Mouse (Mus musculus) frontal cortex, postnatal 25 days (tissue): ENCODE measurements at regions not wholly inside any gene's neighbourhood (a gene's known extent, or its start where the extent isn't known, plus 50 kb on each side); places are given as distances from the start of the nearest gene placed in this dataset.
"Not testable (repeated sequence)": the region's sequence is repeated elsewhere in the genome, so short reads cannot be mapped to it uniquely, and the experiment has no call there.

Experiments
- DNase-seq, 2 experiments: peaks; one replicate each; pipeline ENCODE4 v3.0.0; 2022; ENCODE audit warnings: low spot score in 2 of 2

GRCm38 (mm10) chr9:33007456-33008063, 371.5 kb downstream of the Ets1 start:
- no peak for DNase-seq

GRCm38 (mm10) chr9:33011241-33011640, 375.2 kb downstream of the Ets1 start:
- no peak for DNase-seq

GRCm38 (mm10) chr9:33035401-33035800, 399.4 kb downstream of the Ets1 start:
- no peak for DNase-seq

GRCm38 (mm10) chr9:33039221-33039790, 403.3 kb downstream of the Ets1 start:
- no peak for DNase-seq

- DNase-seq, result no peak
Observed at GRCm38 (mm10) chr9:33050789-33051188, 414.8 kb downstream of the Ets1 start.

- no peak for DNase-seq
Observed at GRCm38 (mm10) chr9:33060636-33061264, 424.7 kb downstream of the Ets1 start.

- no peak for DNase-seq
Observed at GRCm38 (mm10) chr9:33062476-33062875, 426.5 kb downstream of the Ets1 start.

GRCm38 (mm10) chr9:33065331-33065730, 429.3 kb downstream of the Ets1 start:
- DNase-seq, result no peak

- DNase-seq, result no peak
Observed at GRCm38 (mm10) chr9:33067521-33067920, 431.5 kb downstream of the Ets1 start.

GRCm38 (mm10) chr9:33070116-33070515, 434.1 kb downstream of the Ets1 start:
- DNase-seq, result no peak

GRCm38 (mm10) chr9:33080271-33080670, 444.2 kb downstream of the Ets1 start:
- no peak for DNase-seq

- no peak for DNase-seq
Observed at GRCm38 (mm10) chr9:33080774-33081173, 444.8 kb downstream of the Ets1 start.

- DNase-seq, result no peak
Observed at GRCm38 (mm10) chr9:33089977-33090376, 454.0 kb downstream of the Ets1 start.

- no peak for DNase-seq
Observed at GRCm38 (mm10) chr9:33091664-33092063, 455.6 kb downstream of the Ets1 start.

GRCm38 (mm10) chr9:33095654-33096053, 459.6 kb downstream of the Ets1 start:
- peak; percentile 60 to 64 for DNase-seq

GRCm38 (mm10) chr9:33101206-33101605, 465.2 kb downstream of the Ets1 start:
- DNase-seq, result no peak

GRCm38 (mm10) chr9:33104623-33105074, 468.6 kb downstream of the Ets1 start:
- no peak for DNase-seq

- DNase-seq, result no peak
Observed at GRCm38 (mm10) chr9:33123841-33124240, 487.8 kb downstream of the Ets1 start.

- no peak for DNase-seq
Observed at GRCm38 (mm10) chr9:33152186-33152585, 516.2 kb downstream of the Ets1 start.

- DNase-seq, result no peak
Observed at GRCm38 (mm10) chr9:33168159-33168558, 532.1 kb downstream of the Ets1 start.

- not testable (repeated sequence) for DNase-seq
Observed at GRCm38 (mm10) chr9:33169093-33169492, 533.1 kb downstream of the Ets1 start.

GRCm38 (mm10) chr9:33180066-33180465, 544.0 kb downstream of the Ets1 start:
- no peak for DNase-seq

- no peak for DNase-seq
Observed at GRCm38 (mm10) chr9:33187187-33187586, 551.2 kb downstream of the Ets1 start.
